Mouse (Mus musculus) cortical plate, adult 2 months (tissue): ENCODE measurements around the gene Pan3.
A peak's percentile ranks its signal among the peaks of the same experiment; 100 is the strongest.

Experiments used
- CTCF ChIP-seq: fragments of 200-500 bp; IDR thresholded peaks from 2 replicates; pipeline ENCODE4 v1.5.1; 2011; ENCODE audit warnings: mild to moderate bottlenecking, control low read depth, low read length; ENCODE audit not compliant: insufficient read depth; ENCODE audit errors: extremely low read depth
- POLR2A ChIP-seq: fragments of 200-500 bp; IDR thresholded peaks from 2 replicates; pipeline ENCODE4 v1.6.1; 2011; ENCODE audit warnings: mild to moderate bottlenecking, low read length, control low read depth; ENCODE audit not compliant: insufficient read depth; ENCODE audit errors: extremely low read depth

DNA sequence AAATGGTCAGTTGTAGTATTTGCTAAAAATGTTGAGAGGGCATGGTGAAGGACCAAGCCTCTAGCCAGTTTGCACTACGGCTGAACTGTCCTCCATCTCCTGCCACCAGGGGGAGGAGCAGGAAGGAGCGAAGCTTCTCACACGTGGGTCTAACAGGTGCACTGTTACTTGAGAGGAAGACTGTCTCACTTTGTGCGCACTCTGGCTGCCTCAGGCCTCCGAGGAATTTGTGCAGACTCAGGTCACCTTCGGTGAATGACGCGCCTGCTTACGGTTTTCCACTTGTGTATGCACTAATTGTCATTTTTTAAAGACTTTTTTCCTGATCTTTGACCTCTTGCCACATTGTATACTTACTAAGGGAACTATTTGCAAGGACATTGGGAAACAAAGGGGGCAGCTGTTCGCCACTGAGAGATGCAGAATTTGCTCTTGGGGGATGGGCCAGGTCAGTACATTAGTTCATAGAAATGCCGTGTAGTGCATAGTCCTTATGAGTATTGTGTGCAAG is 115.8 kb downstream of the Pan3 start:
- TF ChIP-seq POLR2A (no peak), CTCF (peak; percentile 30; the same call in 1 of the 2 replicates)
